Mouse (Mus musculus) frontal cortex, adult 2 months (tissue): Measurements from ENCODE around the gene Fpgs. TPM values are rescaled to one million over a fixed set of nuclear protein-coding genes. Genes with fewer than 3 reads are reported as not detected.

Experiments
- DNase-seq, 2 experiments: peaks; one replicate each; pipeline ENCODE4 v3.0.0; 2022; ENCODE audit warnings: low spot score in 1 of 2; ENCODE audit errors: extremely low spot score in 1 of 2
- polyA plus RNA-seq: library from polyadenylated mRNA; depleted of rRNA; stranded (reverse); fragments of >200 nt; gene quantifications from 2 replicates; pipeline ENCODE4 v1.2.3, GENCODE M21; 2012

Gene Fpgs
- polyA plus RNA-seq, 1 experiment = 24.8 TPM

- DNase-seq = no peak
Observed at GRCm38 (mm10) chr2:32671907-32672595, 31.9 kb downstream of the Fpgs start.

GRCm38 (mm10) chr2:32671147-32671546, 32.8 kb downstream of the Fpgs start:
- no peak for DNase-seq

DNA sequence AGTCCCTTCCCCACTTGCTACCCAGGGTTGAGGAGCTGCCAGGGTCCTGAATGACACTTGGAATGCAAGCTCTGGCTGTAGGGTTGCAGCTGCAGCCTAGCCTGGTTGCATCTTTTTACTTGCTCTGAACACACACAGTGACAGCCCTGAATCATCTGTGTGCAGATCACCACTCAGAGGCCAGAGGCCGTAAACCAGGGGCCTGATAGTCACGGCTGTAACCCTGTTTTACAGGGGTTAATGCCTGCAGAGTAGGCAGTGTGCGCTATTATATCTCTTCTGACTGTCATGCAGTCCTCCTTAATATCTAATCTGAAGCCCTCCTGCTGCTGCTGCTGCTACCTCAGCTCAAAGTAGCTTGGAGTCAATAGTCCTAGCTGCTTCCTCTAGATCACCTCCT, 34.1 kb downstream of the Fpgs start:
- DNase-seq = no peak

- DNase-seq = no peak
Observed at GRCm38 (mm10) chr2:32668176-32668575, 35.8 kb downstream of the Fpgs start.

DNA sequence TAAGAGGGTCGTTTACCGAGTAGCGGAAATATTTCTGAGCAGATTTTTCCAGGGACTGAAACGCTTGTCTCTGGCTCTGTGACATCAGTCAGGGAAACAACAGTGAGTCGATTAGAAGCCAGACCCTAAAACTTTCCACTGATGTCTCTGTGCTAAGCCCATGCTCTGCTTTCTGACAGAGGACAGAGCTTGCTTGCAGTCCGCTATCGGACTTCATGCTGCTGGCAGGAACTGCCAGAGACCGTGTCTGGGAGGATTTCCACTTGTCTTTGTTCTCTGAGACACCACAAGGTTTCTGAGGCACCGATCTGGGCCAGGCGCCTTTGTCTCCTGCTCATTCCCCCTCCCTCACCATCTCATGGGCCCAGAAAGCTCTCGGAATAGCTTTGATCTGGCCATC, 36.2 kb downstream of the Fpgs start:
- DNase-seq = no peak

- no peak for DNase-seq
Observed at GRCm38 (mm10) chr2:32665853-32666252, 38.1 kb downstream of the Fpgs start.

GRCm38 (mm10) chr2:32665345-32665744, 38.6 kb downstream of the Fpgs start:
- DNase-seq = no peak

DNA sequence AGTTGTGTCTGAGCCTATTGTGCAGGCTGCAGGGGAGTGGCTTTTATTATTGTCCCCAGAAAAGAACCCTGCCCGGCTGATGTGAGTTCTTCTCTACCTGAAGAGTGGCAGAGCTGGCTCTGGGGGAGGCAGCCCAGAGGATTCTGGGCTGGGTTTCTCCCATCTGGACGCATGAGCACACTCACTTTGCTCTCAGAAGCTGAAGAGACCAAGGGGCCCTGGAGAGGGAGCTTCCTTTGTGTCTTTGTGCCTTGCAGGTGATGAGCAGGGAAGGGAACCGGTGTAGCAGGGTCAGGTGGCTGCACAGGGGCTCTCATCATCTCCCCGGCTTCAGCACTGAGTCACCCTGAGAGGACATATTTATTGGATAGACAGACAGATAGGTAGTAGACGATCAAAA, 41.7 kb downstream of the Fpgs start:
- DNase-seq = no peak

- no peak for DNase-seq
Observed at GRCm38 (mm10) chr2:32661509-32662107, 42.3 kb downstream of the Fpgs start.

DNA sequence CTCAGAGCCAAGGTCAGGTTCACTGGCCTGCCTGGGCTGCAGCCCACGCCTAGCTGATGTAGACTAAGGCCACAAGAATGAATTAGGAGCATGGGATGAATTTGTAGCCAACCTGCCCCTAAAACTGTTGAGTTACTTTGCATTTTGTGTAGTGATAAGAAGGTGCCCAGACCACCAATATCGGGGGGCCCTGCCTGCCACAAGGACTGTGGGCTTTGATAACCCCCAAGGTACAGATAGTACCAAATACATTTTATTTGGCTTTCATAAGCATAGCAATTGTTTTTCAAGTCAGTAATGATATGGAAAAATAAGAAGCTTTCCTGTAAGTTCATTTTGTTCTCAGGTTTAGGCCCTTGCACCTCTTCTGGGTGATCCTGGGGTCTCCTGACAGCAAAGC, 45.1 kb downstream of the Fpgs start:
- no peak for DNase-seq

DNA sequence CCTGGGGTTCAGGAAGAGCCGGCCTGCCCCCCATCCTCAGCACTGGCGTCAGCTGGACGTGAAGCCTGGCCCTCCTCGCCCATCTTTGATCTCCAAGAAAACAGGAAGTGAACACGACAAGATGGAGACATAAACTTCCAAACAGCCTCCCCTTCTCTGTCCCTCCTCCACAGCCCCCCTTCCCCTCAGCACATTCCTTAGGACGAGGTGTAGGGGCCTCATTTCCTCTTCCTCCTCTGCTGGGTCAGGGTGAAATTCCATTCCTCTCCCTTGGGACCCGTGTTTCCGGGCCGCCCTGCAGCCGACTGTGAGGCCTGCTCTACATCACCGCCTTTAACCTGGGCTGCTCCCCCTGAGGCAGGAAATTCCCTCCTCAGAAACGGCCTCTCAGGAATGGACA, 48.1 kb downstream of the Fpgs start:
- DNase-seq = no peak

DNA sequence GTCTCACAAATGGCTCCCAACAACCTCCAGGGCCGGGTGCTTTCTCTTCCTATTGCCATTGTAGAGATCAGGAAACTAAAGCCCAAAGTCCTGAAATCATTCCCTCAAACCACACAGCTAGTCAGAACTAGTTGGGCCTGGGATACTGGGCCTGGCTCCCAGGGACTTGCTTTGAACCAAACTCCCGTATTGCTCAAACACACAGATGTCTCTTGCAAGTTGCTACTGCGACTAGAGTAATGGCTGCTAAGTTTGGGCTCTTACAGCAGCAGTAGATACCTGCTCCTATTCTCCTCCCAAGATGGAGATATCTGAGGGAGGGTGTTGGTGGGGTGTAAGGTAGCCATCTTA, 48.6 kb downstream of the Fpgs start:
- DNase-seq = no peak

GRCm38 (mm10) chr2:32654743-32655393, 49.1 kb downstream of the Fpgs start:
- DNase-seq = no peak

DNA sequence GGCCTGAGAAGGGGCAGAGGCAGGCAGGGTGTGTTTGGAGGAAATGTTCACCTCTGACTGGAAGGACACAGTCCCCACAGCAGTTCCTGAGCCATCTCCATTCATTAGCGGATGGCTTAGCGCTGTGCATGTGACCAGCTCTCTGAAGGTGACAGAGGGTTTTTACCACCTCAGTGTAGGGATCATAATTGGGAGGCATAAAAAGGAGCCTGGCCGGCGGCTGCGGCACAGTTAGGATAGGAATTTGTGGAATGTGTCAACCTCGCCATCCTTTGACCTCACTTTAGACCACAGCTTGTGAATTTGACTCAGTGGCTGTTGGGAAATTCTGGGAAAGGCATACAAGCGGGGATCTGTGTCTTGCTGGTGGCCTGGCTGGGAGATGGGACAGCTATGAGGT, 50.2 kb downstream of the Fpgs start:
- no peak for DNase-seq

GRCm38 (mm10) chr2:32647366-32647765, 56.6 kb downstream of the Fpgs start:
- no peak for DNase-seq

DNA sequence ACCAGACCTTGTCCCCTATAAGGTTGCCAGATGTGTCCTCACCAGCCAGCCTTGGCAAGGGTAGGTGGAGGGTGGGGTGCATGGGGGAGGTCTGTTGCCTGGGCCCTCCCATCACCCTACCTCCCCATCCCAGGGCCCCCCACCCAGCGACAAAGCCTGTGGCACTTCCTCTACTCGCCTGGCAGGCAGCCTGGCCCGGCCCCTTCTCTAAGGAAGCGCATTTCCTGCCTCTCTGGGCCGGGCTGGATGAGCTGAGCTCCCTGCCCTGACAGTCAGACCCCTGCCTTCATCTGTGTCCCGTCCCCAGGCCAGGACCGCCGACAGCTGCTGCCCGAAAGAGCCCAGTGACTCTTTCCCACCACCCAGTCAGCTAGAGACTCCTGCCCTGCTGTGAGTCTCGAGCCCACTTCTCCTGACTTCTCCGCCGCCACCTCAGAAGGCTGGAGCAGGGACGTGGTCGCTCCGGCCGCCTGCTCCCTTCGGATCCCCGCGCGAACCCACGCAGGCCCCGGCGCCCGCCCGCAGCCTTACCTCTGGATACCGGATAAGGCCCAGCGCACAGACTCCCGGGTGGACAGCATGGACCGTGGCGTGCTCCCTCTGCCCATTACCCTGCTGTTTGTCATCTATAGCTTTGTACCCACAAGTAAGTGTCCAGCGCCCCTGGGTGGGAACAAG, 57.4 kb downstream of the Fpgs start, which contains the start of gene Eng:
TSS of gene Eng (plus strand) at position 217 of the 678 bp plus-strand sequence.
- DNase-seq = no peak

GRCm38 (mm10) chr2:32645647-32646046, 58.3 kb downstream of the Fpgs start:
- DNase-seq = no peak

- no peak for DNase-seq
Observed at GRCm38 (mm10) chr2:32644799-32645475, 59.0 kb downstream of the Fpgs start.

GRCm38 (mm10) chr2:32644083-32644482, 59.9 kb downstream of the Fpgs start:
- DNase-seq = no peak

DNA sequence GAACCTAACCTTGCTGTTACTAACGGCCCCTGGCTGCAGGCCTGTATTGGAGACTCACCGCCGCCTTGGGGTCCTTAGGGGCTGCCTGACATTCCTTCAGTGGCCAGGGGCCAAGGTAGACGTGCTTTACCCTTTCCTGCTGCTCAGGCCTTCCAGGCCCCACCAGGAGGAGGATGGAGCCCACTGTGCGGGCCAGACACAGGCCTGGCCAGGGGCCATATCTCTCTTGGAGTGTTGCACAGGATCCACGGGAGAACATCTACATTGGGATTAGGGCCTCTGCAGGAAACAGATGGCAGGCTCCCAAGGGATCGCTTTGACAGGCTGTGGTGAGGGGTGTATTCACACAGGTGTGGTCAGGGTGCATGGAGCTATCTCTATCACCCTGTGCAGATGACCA, 61.1 kb downstream of the Fpgs start:
- DNase-seq = no peak

GRCm38 (mm10) chr2:32641810-32642209, 62.1 kb downstream of the Fpgs start:
- DNase-seq = no peak
